Mouse (Mus musculus) liver, postnatal 0 days (tissue): ENCODE data around the gene Plekhj1. TPM values are rescaled to one million over a fixed set of nuclear protein-coding genes. Genes with fewer than 3 reads are reported as not detected.

Source experiments
- ATAC-seq: fragments of 200-750 bp; cut with Nextera tagmentation; 2 replicates; pipeline ENCODE4 v1.8.0; 2017; ENCODE audit warnings: mild to moderate bottlenecking, moderate library complexity
- DNase-seq: peaks from one replicate; pipeline ENCODE4 v3.0.0-alpha.2; 2016
- H3K27ac ChIP-seq: fragments of 300-500 bp; sonication (generic); 2 replicates; pipeline ENCODE4 v1.5.1; 2014; ENCODE audit warnings: antibody characterized with exemption, moderate library complexity, mild to moderate bottlenecking, low read depth
- H3K27me3 ChIP-seq: fragments of 300-500 bp; sonication (generic); 2 replicates; pipeline ENCODE4 v1.6.1; 2014; ENCODE audit warnings: low read length, control low read depth, mixed read lengths; ENCODE audit not compliant: insufficient read depth
- H3K36me3 ChIP-seq: fragments of 300-500 bp; sonication (generic); replicated peaks from 2 replicates; pipeline ENCODE4 v1.6.1; 2014; ENCODE audit warnings: mild to moderate bottlenecking, control low read depth, low read length, moderate library complexity, mixed read lengths; ENCODE audit not compliant: insufficient read depth
- H3K4me1 ChIP-seq: fragments of 300-500 bp; sonication (generic); 2 replicates; pipeline ENCODE4 v1.6.1; 2014; ENCODE audit warnings: antibody characterized with exemption, mild to moderate bottlenecking, control low read depth; ENCODE audit not compliant: insufficient read depth
- H3K4me2 ChIP-seq: fragments of 300-500 bp; sonication (generic); 2 replicates; pipeline ENCODE4 v1.6.1; 2014; ENCODE audit warnings: low read depth, mild to moderate bottlenecking, low read length, moderate library complexity, mixed read lengths
- H3K4me3 ChIP-seq: fragments of 300-500 bp; sonication (generic); 2 replicates; pipeline ENCODE4 v1.5.1; 2014; ENCODE audit warnings: low read depth, low read length
- H3K9ac ChIP-seq: fragments of 300-500 bp; sonication (generic); replicated peaks from 2 replicates; pipeline ENCODE4 v1.6.1; 2014; ENCODE audit warnings: mild to moderate bottlenecking, moderate library complexity
- H3K9me3 ChIP-seq: fragments of 300-500 bp; sonication (generic); 2 replicates; pipeline ENCODE4 v1.6.1; 2016; ENCODE audit warnings: mild to moderate bottlenecking, control low read depth, low read length, mixed read lengths
- CTCF ChIP-seq: sonication (generic); IDR thresholded peaks from 2 replicates; pipeline ENCODE4 v1.5.1; 2016; ENCODE audit warnings: antibody characterized with exemption, low read depth
- EP300 ChIP-seq: IDR thresholded peaks from 2 replicates; pipeline ENCODE4 v1.6.1; 2016; ENCODE audit warnings: antibody characterized with exemption, low read depth, mild to moderate bottlenecking
- WGBS: fragments of 180-500 bp; shearing (Covaris S2); extraction: QIAGEN DNeasy Blood & Tissue Kit; methylation state at CpG from one replicate; pipeline ENCODE4 v1.1.7; 2014; ENCODE audit not compliant: insufficient replicate concordance; 5-methylcytosine and 5-hydroxymethylcytosine counted together
- polyA plus RNA-seq: library from polyadenylated mRNA; unstranded; fragments of >200 nt; fragmentation: Nextera tagmentation; extraction: Ambion mirVana; gene quantifications from 2 replicates; pipeline ENCODE4 v1.2.1, GENCODE M21; 2015

The Plekhj1 gene
- polyA plus RNA-seq, 1 experiment from 2014 or later = 42.0 TPM

DNA sequence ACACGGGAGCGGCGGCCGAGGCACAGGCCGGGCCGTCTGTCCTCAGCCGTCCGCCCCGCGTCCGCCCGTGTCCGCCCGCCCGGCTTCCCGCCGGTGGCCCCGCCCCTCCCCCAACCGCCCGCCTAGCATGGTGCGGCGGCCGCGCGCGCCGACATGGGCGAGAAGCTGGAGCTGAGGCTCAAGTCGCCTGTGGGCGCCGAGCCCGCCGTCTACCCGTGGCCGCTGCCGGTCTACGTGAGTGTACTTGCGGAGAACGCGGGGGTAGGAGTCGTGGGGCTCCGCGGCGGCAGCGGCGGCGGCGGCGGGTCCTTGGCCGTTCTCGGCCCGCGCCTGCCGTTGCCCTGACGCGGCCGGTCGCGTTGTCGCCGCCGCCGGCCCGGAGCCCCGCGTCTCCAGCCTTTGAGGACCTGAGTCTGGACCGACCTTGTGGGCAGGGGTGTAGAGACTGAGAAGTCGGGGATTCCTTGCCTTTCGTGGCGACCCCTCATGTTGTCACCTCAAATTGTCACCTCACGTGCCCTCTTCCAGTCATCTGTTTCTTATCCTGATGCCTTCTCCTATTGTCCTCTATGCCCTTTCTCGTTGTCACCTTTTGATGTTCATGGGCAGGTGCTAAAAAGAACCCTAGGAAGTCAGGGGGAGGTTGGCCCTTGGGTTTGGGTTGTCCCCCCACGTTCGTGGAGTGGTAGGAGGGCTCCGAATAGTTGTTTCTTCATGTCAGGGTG, 43.0 kb downstream of the Plekhj1 start:
- peak; percentile 48 for ATAC-seq
- no peaks in the 10 kb centered on the region for H3K36me3 ChIP-seq

DNA sequence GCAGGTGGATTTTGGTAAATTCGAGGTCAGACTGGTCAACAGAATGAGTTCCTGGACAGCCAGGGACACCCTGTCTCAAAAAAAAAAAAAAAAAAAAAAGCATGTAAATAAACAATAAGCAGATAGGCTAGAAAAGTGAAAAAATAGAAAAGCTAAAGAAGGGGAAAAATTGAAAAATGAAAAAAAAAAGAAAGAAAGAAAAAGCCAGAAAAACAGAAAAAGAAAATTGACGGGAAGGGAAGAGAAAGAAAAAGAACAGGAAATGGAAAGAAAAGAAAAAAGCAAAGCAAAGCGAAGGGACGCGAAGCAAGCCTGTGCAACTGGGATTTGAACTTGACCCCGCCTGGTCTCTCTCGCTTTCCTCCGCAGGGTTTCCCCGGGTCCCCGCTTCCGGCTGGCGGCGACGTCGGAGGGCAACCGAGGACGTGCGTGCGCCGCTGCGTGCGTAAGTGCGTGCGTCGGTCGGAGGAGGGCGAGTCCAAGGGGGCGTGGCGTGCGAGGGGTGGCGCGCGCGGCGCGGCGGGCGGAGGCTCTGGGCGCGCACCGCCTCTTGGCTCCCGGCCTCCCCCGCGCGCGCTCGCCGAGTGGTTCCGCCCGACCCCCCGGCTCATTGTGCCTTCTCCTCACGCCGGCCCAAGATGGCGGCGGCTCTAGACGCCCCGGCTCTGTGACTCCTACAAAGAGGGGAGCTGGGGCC, 43.7 kb downstream of the Plekhj1 start, which contains the start of gene Dot1l:
Gene Dot1l, plus strand, starts transcription at position 613 of the 697 bp plus-strand sequence.
- Histone ChIP-seq H3K36me3 (no peaks in the 10 kb centered on the region), H3K9me3 (no peaks in the 10 kb centered on the region), H3K27me3 (no peaks in the 10 kb centered on the region), H3K4me2 (peak within 1 kb of the TSS; percentile 91), H3K4me3 (peak within 1 kb of the TSS; percentile 99), H3K27ac (peak within 1 kb of the TSS; percentile 91), H3K4me1 (peaks cover 54% of the 10 kb centered on the region), H3K9ac (peak within 1 kb of the TSS; percentile 98)
- DNase-seq = peak; percentile 99
- peak; percentile 91 for ATAC-seq
- 2% methylated on average over 27 of the region's 57 CpGs for WGBS
- TF ChIP-seq CTCF = no peak
- no peak for TF ChIP-seq EP300

More for the DNA sequence above, 43.0 kb downstream of the Plekhj1 start:
- Histone ChIP-seq H3K9me3 (no peaks in the 10 kb centered on the region), H3K4me1 (peaks cover 57% of the 10 kb centered on the region), H3K27me3 (no peaks in the 10 kb centered on the region), H3K27ac (peak overlapping the region; percentile 91), H3K4me3 (peak overlapping the region; percentile 99), H3K9ac (peak overlapping the region; percentile 98), H3K4me2 (peak overlapping the region; percentile 91)
- TF ChIP-seq EP300 = no peak
- TF ChIP-seq CTCF = no peak
- WGBS = under 1% methylated on average over 34 of the region's 75 CpGs
- DNase-seq = no peak

DNA sequence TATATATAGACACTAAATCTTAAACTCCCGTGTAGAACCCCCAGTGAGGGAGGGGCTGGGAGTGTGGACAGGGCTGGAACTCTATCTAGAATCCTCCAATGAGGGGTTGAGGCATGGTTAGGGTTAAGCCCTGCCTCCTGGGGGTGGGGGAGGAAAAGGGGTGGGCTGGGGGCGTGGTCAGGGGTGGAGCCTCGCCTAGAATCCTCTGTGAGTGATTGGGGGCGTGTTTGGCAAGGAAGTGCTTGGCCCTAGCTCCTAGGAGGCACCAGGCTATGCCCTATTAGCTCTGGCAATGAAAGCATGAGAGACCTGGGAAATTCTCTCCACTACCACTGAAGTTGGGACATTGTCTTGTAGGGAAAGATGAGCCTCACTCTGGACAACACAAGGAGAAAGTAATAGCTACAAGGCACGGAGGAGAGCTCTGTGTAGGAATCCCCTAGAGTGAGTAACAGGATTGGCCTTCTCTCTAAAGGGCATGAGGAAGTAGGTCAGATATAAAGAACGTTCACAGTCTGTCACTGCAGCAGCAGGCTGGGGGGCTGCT, 46.3 kb downstream of the Plekhj1 start:
- peak; percentile 49 for ATAC-seq
- H3K9ac ChIP-seq = peak overlapping the region; percentile 23; the same call in 1 of the 2 replicates

DNA sequence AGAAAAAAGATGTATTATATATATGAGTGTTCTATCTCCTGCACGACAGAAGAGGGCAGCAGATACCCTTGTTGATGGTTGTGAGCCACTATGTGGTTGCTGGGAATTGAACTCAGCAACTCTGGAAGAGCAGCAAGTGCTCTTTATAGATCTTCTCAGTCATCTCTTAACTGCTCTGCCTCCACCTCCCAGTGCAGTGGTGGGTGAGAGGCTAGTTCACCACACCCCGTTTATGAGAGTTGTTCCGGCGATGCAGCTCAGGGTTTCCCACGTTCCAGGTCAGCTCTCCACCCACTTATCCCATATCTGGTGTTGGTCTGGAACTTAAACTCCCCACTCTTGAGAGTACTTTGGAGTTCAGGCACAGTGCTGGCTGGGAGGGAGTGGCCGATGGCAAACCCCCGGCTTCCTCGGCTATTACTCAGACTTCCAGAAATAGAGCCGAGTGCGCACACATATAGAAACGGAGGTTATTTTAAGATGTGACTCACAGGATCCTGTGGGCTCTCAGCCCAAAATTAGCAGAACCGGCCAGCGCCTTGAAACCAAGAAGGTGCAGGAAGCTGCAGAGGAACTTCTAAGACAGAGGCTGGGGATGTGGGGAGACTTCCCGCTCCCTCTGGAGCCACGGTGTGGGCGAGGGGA, 47.1 kb downstream of the Plekhj1 start:
- H3K4me1 ChIP-seq = peaks cover 27% of the 10 kb centered on the region
- DNase-seq (peak; percentile 53), ATAC-seq (peak; percentile 1; the same call in 1 of the 2 replicates)
- H3K4me3 ChIP-seq = peak overlapping the region; percentile 18; the same call in 1 of the 2 replicates
- H3K27me3 ChIP-seq = no peaks in the 10 kb centered on the region
- TF ChIP-seq CTCF = peak; percentile 67
- TF ChIP-seq EP300 = no peak
- peak overlapping the region; percentile 23 for H3K9ac ChIP-seq
- WGBS = 3% methylated on average over 16 of the region's 16 CpGs
- H3K36me3 ChIP-seq = no peaks in the 10 kb centered on the region
- H3K4me2 ChIP-seq = peak overlapping the region; percentile 67
- no peaks in the 10 kb centered on the region for H3K9me3 ChIP-seq
- peak overlapping the region; percentile 67 for H3K27ac ChIP-seq

More for the DNA sequence above, 46.3 kb downstream of the Plekhj1 start:
- Histone ChIP-seq H3K4me3 (peak overlapping the region; percentile 18; the same call in 1 of the 2 replicates), H3K27ac (peak overlapping the region; percentile 67), H3K27me3 (no peaks in the 10 kb centered on the region), H3K4me1 (peaks cover 36% of the 10 kb centered on the region), H3K4me2 (peak overlapping the region; percentile 67), H3K9me3 (no peaks in the 10 kb centered on the region), H3K36me3 (no peaks in the 10 kb centered on the region)
- WGBS = 2% methylated on average over 6 of the region's 6 CpGs
- DNase-seq = peak; percentile 92
- no peak for TF ChIP-seq EP300
- TF ChIP-seq CTCF = no peak

DNA sequence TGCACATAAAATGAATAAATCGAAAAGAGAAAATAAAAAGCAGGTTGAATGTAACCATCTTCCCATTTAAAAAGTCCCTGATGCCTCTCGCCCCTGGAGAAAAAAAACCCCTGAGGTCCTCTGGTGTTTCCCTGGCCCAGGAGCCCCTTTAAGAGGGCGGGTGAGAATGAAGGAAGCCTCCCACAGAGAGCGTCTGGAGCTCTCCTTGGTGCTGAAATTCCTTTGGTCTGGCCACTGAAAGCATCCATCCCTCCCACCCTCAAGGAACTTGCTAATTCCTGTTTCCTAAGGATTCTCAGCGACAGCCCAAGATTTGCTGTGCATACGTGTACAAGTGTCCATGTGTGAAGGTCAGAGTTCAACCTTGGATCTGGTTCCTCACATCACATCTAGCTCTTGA, 49.8 kb downstream of the Plekhj1 start:
- Histone ChIP-seq H3K4me2 (no peak overlapping the region), H3K4me3 (no peak overlapping the region), H3K4me1 (peaks cover 27% of the 10 kb centered on the region), H3K27me3 (no peaks in the 10 kb centered on the region), H3K36me3 (no peaks in the 10 kb centered on the region), H3K9me3 (no peaks in the 10 kb centered on the region), H3K9ac (no peak overlapping the region), H3K27ac (no peak overlapping the region)
- peak; percentile 70 for DNase-seq
- no peak for TF ChIP-seq EP300
- ATAC-seq = no peak
- 5% methylated on average over 6 of the region's 6 CpGs for WGBS
